Mouse (Mus musculus) neural tube, embryonic 15.5 days (tissue): ENCODE measurements around the gene Slc17a2. TPM values are rescaled to one million over a fixed set of nuclear protein-coding genes. Genes with fewer than 3 reads are reported as not detected.
"Not testable (repeated sequence)": the region's sequence is repeated elsewhere in the genome, so short reads cannot be mapped to it uniquely, and the experiment has no call there.

Experiments used
- ATAC-seq: fragments of 200-750 bp; cut with Nextera tagmentation; 2 replicates; pipeline ENCODE4 v1.8.0; 2017; ENCODE audit warnings: mild to moderate bottlenecking, moderate TSS enrichment, moderate library complexity; ENCODE audit not compliant: low FRiP score
- H3K27ac ChIP-seq: fragments of 300-500 bp; sonication (generic); replicated peaks from 2 replicates; pipeline ENCODE4 v1.5.1; 2015; ENCODE audit warnings: mild to moderate bottlenecking, inconsistent platforms
- H3K27me3 ChIP-seq: fragments of 300-500 bp; sonication (generic); replicated peaks from 2 replicates; pipeline ENCODE4 v1.6.1; 2015; ENCODE audit warnings: inconsistent platforms
- H3K36me3 ChIP-seq: fragments of 300-500 bp; sonication (generic); 2 replicates; pipeline ENCODE4 v1.6.1; 2015; ENCODE audit warnings: inconsistent platforms
- H3K4me1 ChIP-seq: fragments of 300-500 bp; sonication (generic); 2 replicates; pipeline ENCODE4 v1.6.1; 2015; ENCODE audit warnings: inconsistent platforms
- H3K4me2 ChIP-seq: fragments of 300-500 bp; sonication (generic); 2 replicates; pipeline ENCODE4 v1.6.1; 2015; ENCODE audit warnings: inconsistent platforms, mild to moderate bottlenecking, moderate library complexity
- H3K4me3 ChIP-seq: fragments of 300-500 bp; sonication (generic); replicated peaks from 2 replicates; pipeline ENCODE4 v1.5.1; 2015; ENCODE audit warnings: mild to moderate bottlenecking, inconsistent platforms
- H3K9ac ChIP-seq: fragments of 300-500 bp; sonication (generic); replicated peaks from 2 replicates; pipeline ENCODE4 v1.6.1; 2015; ENCODE audit warnings: mild to moderate bottlenecking, inconsistent platforms
- H3K9me3 ChIP-seq: fragments of 300-500 bp; sonication (generic); replicated peaks from 2 replicates; pipeline ENCODE4 v1.6.1; 2016; ENCODE audit warnings: inconsistent platforms
- WGBS: fragments of 180-500 bp; shearing (Covaris S2); methylation state at CpG from one replicate; pipeline ENCODE4 v1.1.7; 2015; ENCODE audit warnings: mixed read lengths; 5-methylcytosine and 5-hydroxymethylcytosine counted together
- polyA plus RNA-seq: library from polyadenylated mRNA; unstranded; fragments of >200 nt; fragmentation: Nextera tagmentation; extraction: Ambion mirVana; gene quantifications from 2 replicates; pipeline ENCODE4 v1.2.1, GENCODE M21; 2015

Gene Slc17a2
- not detected in 2 replicates for polyA plus RNA-seq

DNA sequence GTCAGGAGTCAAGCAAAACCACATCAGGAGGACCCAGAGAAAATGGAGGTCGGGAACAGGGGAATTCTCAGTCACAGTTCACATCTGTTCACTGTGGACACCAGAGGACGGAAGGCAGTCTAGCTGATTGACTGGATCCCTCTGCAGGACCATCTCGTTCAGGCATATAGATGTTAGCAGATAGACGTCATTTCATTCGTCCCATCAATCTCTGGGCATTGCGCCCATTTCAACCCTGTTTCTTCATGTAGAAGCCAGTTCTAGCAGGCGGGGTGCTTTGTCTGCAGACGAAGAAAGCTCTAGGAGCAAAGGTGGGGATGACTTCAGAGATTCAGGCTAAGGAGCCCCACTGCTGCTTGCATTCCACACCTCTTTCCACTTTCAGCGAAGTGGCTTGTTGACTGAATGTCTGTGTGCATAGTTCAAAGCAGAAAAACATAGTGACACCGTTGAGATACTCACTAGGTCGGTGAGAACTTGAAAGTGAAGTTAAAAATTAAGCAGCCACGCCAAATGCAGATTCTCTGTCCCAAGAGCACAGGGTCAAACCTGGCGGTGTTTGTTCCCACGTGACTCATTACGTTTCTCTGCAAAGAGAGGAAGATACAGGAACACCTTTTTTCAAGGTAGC lies at the start of gene Slc17a2:
TSS of gene Slc17a2 (plus strand) at position 572 of the 631 bp plus-strand sequence.
- Histone ChIP-seq H3K4me1 (no peaks in the 10 kb centered on the region), H3K9me3 (no peaks in the 10 kb centered on the region), H3K27me3 (no peaks in the 10 kb centered on the region), H3K36me3 (no peaks in the 10 kb centered on the region), H3K27ac (no peak within 1 kb of the TSS), H3K4me3 (no peak within 1 kb of the TSS), H3K4me2 (no peak within 1 kb of the TSS), H3K9ac (no peak within 1 kb of the TSS)
- 90% methylated on average over 15 of the region's 15 CpGs for whole genome bisulfite sequencing
- no peak for ATAC-seq

- H3K36me3 ChIP-seq = no peaks in the 10 kb centered on the region
- H3K4me3 ChIP-seq = peak overlapping the region; percentile 41
- ATAC-seq = peak; percentile 7; the same call in 1 of the 2 replicates
- WGBS = 1% methylated on average over 18 of the region's 23 CpGs
- peak overlapping the region; percentile 66 for H3K4me2 ChIP-seq
- peaks cover 22% of the 10 kb centered on the region for H3K4me1 ChIP-seq
- H3K9ac ChIP-seq = peak overlapping the region; percentile 44
- H3K27ac ChIP-seq = peak overlapping the region; percentile 87
- H3K9me3 ChIP-seq = no peaks in the 10 kb centered on the region
- H3K27me3 ChIP-seq = no peaks in the 10 kb centered on the region
Observed at GRCm38 (mm10) chr13:23757211-23757773, 49.5 kb upstream of the Slc17a2 start.

- Histone ChIP-seq H3K4me3 (no peak overlapping the region), H3K27me3 (no peaks in the 10 kb centered on the region), H3K9ac (no peak overlapping the region), H3K4me1 (peaks cover 22% of the 10 kb centered on the region), H3K9me3 (no peaks in the 10 kb centered on the region), H3K4me2 (no peak overlapping the region), H3K27ac (no peak overlapping the region), H3K36me3 (no peaks in the 10 kb centered on the region)
- 54% methylated on average over 3 of the region's 3 CpGs for WGBS
- ATAC-seq = no peak
Observed at GRCm38 (mm10) chr13:23757921-23758320, 48.9 kb upstream of the Slc17a2 start.

GRCm38 (mm10) chr13:23759251-23759771 lies 47.5 kb upstream of the Slc17a2 start:
- H3K27ac ChIP-seq = no peak overlapping the region
- H3K9me3 ChIP-seq = no peaks in the 10 kb centered on the region
- no peak overlapping the region for H3K4me3 ChIP-seq
- H3K9ac ChIP-seq = no peak overlapping the region
- no peaks in the 10 kb centered on the region for H3K36me3 ChIP-seq
- WGBS = 41% methylated on average over 3 of the region's 3 CpGs
- no peak for ATAC-seq
- no peak overlapping the region for H3K4me2 ChIP-seq
- peaks cover 33% of the 10 kb centered on the region for H3K4me1 ChIP-seq
- no peaks in the 10 kb centered on the region for H3K27me3 ChIP-seq

- Histone ChIP-seq H3K27ac (peak overlapping the region; percentile 82), H3K4me3 (peak overlapping the region; percentile 50; the same call in 1 of the 2 replicates)
- ATAC-seq = no peak
Observed at GRCm38 (mm10) chr13:23759916-23760239, 46.9 kb upstream of the Slc17a2 start.

DNA sequence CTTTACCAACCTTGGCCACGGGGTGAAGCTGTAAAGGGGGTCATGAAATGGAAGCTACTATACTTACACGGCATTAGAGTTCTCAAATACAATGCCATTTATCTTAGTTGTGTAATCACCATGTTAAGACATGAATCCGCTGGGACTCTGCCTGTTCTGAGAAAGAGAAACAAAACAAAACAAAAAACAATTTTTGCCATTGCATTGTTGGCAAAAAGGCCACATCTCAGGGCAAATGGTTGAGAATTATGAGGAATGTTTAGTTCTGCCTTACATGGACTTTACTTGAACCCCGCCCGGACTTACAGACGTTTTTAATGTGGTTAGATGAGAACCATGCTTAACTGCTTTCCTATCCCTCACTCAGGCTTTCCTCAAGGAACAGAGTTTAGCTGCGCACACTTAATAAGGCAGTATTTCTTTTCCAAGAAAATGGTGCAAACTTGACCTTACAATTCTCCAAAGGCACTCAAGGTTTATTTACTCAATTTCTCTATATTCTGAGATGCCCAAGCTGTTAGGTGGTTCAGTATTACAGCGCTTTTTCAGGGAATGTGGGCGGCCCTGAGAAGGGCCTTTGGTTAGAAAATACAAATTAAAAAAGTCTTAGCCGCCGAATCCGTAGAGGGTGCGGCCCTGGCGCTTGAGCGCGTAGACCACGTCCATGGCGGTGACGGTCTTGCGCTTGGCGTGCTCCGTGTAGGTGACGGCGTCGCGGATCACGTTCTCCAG lies 46.4 kb upstream of the Slc17a2 start:
- Histone ChIP-seq H3K4me1 (peaks cover 37% of the 10 kb centered on the region), H3K4me2 (peak overlapping the region; percentile 91), H3K9ac (peak overlapping the region; percentile 52), H3K27ac (peak overlapping the region; percentile 82), H3K27me3 (no peaks in the 10 kb centered on the region), H3K36me3 (no peaks in the 10 kb centered on the region), H3K9me3 (no peaks in the 10 kb centered on the region), H3K4me3 (peak overlapping the region; percentile 50)
- peak; percentile 22 for ATAC-seq
- 1% methylated on average over 22 of the region's 27 CpGs for WGBS

More at GRCm38 (mm10) chr13:23759916-23760239, 46.9 kb upstream of the Slc17a2 start:
- Histone ChIP-seq H3K4me2 (peak overlapping the region; percentile 91), H3K9ac (no peak overlapping the region), H3K4me1 (peaks cover 37% of the 10 kb centered on the region), H3K27me3 (no peaks in the 10 kb centered on the region), H3K36me3 (no peaks in the 10 kb centered on the region), H3K9me3 (no peaks in the 10 kb centered on the region)
- whole genome bisulfite sequencing = 66% methylated on average over 1 of the region's 1 CpGs

DNA sequence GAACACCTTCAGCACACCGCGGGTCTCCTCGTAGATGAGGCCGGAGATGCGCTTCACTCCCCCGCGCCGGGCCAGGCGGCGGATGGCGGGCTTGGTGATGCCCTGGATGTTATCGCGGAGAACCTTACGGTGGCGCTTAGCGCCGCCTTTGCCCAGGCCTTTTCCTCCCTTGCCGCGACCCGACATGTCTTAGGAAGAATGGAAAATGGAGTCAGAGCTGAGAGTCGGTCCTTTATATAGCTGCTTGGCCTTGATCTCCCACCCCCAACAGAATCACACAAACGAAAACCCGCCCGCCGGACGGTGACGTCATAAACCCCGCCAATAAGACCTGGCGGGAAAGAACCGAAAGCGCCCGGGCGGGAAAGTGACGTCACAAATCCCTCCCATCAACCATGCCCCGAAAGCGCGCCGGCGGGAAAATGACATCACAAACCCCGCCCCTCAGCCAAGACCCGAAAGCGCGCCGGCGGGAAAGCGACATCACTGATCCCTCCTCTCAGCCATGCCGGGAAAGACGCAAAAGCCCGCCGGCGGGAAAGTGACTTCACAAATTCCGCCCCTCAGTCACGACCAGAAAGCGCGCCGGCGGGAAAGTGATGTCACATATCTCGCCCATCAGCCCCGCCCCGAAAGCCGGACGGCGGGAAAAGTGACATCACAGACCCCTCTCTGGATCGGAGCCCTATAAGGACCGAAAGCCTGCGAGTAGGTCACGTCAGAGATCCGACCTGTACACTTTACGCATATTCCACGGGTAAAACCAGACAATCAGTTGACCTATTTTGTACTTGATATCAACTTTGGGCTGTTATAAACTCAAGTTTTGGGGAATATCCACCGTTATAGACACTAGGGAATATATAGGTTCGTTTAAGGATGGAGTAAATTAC lies 45.6 kb upstream of the Slc17a2 start, which contains the start of gene Hist1h4a:
TSS of gene Hist1h4a (minus strand) at position 259 of the 893 bp plus-strand sequence.
- ATAC-seq = peak; percentile 85
- peak within 1 kb of the TSS; percentile 91 for H3K4me2 ChIP-seq
- H3K27me3 ChIP-seq = no peaks in the 10 kb centered on the region
- peak within 1 kb of the TSS; percentile 50 for H3K4me3 ChIP-seq
- WGBS = under 1% methylated on average over 70 of the region's 72 CpGs
- H3K9ac ChIP-seq = peak within 1 kb of the TSS; percentile 52
- H3K27ac ChIP-seq = peak within 1 kb of the TSS; percentile 82
- H3K4me1 ChIP-seq = peaks cover 37% of the 10 kb centered on the region
- no peaks in the 10 kb centered on the region for H3K9me3 ChIP-seq
- H3K36me3 ChIP-seq = no peaks in the 10 kb centered on the region

DNA sequence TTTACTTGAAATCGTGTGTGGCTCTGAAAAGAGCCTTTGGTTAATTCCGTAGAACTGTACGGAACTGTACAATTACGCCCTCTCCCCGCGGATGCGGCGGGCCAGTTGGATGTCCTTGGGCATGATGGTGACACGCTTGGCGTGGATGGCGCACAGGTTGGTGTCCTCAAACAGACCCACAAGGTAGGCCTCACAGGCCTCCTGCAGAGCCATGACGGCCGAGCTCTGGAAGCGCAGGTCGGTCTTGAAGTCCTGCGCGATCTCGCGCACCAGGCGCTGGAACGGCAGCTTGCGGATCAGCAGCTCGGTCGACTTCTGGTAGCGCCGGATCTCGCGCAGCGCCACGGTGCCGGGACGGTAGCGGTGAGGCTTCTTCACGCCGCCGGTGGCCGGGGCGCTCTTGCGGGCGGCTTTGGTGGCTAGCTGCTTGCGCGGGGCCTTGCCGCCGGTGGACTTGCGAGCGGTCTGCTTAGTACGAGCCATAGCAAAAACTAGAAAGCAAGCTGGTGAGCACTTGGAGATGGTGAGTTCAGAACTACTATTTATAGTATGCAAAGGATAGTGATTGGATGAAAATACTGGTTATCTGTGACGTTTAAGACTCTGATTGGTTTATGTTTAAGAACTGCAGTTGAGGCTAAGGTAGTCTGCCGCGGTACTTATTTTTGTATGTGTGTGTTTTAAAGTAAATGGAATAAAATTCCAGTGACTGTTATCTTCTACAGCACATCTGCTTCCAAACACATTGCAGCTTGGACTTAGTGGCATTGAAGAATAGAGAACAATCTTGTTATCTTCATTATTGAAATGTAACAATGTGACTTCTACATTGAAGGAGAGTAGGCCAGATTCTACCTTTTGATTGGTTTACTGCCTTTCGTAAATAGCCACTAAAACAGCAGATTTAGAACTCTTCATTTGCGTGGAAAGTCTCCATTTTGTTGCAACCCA lies 44.6 kb upstream of the Slc17a2 start, which contains the start of gene Hist1h3a:
TSS of gene Hist1h3a (minus strand) at position 516 of the 951 bp plus-strand sequence.
- H3K4me1 ChIP-seq = peaks cover 37% of the 10 kb centered on the region
- under 1% methylated on average over 31 of the region's 52 CpGs for WGBS
- H3K27ac ChIP-seq = peak within 1 kb of the TSS; percentile 82
- peak within 1 kb of the TSS; percentile 56 for H3K9ac ChIP-seq
- H3K9me3 ChIP-seq, H3K27me3 ChIP-seq, H3K36me3 ChIP-seq: not testable (repeated sequence)
- peak within 1 kb of the TSS; percentile 50 for H3K4me3 ChIP-seq
- peak within 1 kb of the TSS; percentile 91 for H3K4me2 ChIP-seq
- ATAC-seq = peak; percentile 68

GRCm38 (mm10) chr13:23763242-23763585 lies 43.6 kb upstream of the Slc17a2 start:
- WGBS = under 1% methylated on average over 10 of the region's 10 CpGs
- Histone ChIP-seq H3K27ac (peak overlapping the region; percentile 82), H3K4me2 (peak overlapping the region; percentile 91), H3K9ac (peak overlapping the region; percentile 56), H3K9me3 (no peaks in the 10 kb centered on the region), H3K27me3 (no peaks in the 10 kb centered on the region), H3K4me3 (peak overlapping the region; percentile 50), H3K4me1 (peaks cover 32% of the 10 kb centered on the region), H3K36me3 (no peaks in the 10 kb centered on the region)
- ATAC-seq = no peak

DNA sequence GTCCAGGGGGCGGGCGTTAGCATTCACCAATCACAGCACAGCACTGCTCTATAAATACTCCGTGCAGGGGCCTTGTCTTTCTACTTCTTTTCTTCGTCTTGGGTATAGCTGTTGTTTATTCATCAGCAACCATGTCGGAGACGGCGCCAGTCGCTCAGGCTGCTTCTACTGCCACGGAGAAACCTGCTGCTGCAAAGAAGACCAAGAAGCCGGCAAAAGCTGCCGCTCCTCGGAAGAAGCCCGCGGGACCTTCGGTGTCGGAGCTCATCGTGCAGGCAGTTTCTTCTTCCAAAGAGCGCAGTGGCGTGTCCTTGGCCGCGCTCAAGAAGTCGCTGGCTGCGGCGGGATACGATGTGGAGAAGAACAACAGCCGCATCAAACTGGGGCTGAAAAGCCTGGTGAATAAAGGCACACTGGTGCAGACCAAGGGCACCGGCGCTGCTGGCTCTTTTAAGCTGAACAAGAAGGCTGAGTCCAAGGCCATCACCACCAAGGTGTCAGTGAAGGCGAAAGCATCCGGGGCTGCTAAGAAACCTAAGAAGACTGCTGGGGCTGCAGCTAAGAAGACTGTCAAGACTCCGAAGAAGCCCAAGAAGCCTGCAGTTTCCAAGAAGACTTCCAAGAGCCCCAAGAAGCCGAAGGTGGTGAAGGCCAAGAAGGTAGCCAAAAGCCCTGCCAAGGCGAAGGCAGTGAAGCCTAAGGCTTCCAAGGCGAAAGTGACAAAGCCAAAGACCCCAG lies 43.0 kb upstream of the Slc17a2 start, which contains the start of gene Hist1h1a:
TSS of gene Hist1h1a (plus strand) at position 81 of the 738 bp plus-strand sequence.
- H3K4me2 ChIP-seq = peak within 1 kb of the TSS; percentile 91
- no peaks in the 10 kb centered on the region for H3K27me3 ChIP-seq
- peak within 1 kb of the TSS; percentile 82 for H3K27ac ChIP-seq
- H3K4me3 ChIP-seq = peak within 1 kb of the TSS; percentile 50
- no peaks in the 10 kb centered on the region for H3K9me3 ChIP-seq
- peaks cover 32% of the 10 kb centered on the region for H3K4me1 ChIP-seq
- H3K36me3 ChIP-seq = no peaks in the 10 kb centered on the region
- ATAC-seq = peak; percentile 75
- WGBS = 2% methylated on average over 34 of the region's 34 CpGs
- H3K9ac ChIP-seq = peak within 1 kb of the TSS; percentile 56
